Mouse (Mus musculus) megakaryocyte, embryonic 14.5 days (primary cell): Measurements from ENCODE around the gene Mcee.

ENCODE experiments used
- FLI1 ChIP-seq: IDR thresholded peaks from 2 replicates; pipeline ENCODE4 v1.6.1; 2012; ENCODE audit warnings: low read length, inconsistent platforms, mixed read lengths
- GATA1 ChIP-seq: IDR thresholded peaks from 3 replicates; pipeline ENCODE4 v1.6.1; 2012; ENCODE audit warnings: mixed read lengths, low read length, inconsistent platforms, borderline replicate concordance

- TF ChIP-seq GATA1 = no peak
- TF ChIP-seq FLI1 = no peak
These were observed 32.5 kb downstream of the Mcee start for GRCm38 (mm10) chr7:64424861-64425260.
